Mouse (Mus musculus): ENCODE results near the gene Mbnl3. TPM values are rescaled to one million over a fixed set of nuclear protein-coding genes. Genes with fewer than 3 reads are reported as not detected.

The Mbnl3 gene
- total RNA-seq (2021) = under 1 TPM in 1 of 2 experiments, not detected in 1; 0.16 TPM
- long read RNA-seq, experiment 1 = 0 reads
- long read RNA-seq, experiment 2 = 0 reads

DNA sequence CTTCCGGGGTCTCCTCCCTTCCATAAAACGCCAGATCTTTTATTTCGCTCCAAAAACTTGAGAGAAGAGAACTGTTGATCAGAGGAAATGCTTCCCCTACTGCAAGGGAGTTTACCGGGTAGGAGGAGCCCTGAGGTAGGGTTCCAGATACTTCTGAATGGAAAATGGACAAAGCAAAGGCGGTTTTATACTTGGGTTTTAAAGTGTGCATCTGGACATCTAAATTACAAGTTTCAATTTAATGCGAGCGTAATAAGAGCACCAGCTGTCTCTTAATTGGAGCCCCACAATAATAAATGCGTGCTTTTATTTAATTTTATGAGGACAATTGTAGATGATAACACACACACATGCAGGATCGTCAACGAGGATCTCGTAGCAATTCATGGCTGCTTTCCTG lies at the start of gene Mbnl3:
Mbnl3 (minus strand) TSS at position 101 of the 400 bp plus-strand sequence.
- DNase-seq (ENCODE audit: low spot score in 2 of 2) = no peak

- no peak for DNase-seq (ENCODE audit: low spot score in 2 of 2)
Measured at GRCm38 (mm10) chrX:51205548-51206324, 596 bp downstream of the Mbnl3 start.

DNA sequence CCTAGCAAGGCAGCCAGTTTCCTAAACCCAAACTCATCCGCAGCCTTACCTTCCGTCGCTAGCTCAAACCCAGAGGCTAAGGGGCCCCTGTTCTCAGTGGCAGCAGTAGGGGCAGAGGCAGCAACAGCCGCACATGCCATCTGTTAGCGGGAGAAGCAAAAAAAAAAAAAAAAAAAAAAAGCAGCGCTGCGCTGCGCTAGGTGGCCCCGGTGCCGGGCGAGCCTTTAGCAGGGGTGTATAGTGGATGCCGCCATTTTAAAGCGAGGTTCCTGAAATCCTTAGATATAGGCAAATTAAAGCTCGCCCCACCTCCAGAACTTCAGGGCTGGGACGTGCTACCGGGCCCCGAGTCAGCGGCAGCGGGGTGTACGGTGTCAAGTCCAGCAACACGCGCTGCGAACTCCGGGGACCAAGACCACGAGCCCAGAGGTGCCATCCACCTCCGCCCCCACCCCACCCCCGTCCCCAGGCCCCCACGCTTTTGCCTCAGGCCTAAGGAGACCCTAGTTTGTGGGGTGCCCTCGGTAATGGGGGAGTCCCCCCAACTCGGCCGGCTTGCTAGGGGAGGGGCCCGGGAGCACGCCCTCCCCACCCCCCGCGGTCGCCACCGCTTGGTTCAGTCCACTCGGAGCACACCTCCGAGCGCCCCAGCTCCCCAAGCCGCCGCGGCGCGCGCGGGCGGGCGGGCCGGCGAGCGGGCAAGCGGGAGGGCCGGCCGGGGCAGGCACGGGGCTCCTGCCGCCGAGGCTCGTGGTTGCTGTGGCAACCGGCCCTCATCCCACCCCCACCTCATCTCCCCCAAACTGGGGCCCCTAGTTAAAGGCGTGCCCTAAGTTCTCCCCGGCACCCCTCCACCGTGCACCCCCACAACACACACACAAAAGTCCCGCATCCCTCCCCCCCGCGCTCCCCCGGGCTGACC lies 1.4 kb downstream of the Mbnl3 start:
- no peak for DNase-seq (ENCODE audit: low spot score in 2 of 2)

DNA sequence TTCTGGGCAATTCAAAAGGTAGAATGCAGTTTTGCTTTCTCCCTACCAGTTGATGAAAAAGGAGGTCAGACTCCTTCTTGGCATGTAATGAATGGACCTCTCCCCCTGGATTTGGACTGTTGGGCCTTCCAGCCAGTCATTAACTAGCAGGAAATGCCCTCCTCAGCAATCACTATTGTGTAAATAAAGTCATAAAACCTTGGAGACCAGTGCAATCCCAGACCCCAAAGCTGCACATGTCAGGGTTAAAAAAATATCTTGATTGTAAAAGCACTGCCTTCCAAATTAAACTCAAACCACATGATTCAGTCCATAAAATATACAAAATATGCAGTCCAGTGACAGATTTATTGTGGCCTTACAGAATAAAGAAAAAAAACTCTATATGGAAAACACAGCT lies 9.3 kb downstream of the Mbnl3 start:
- no peak for DNase-seq (ENCODE audit: low spot score in 2 of 2)

GRCm38 (mm10) chrX:51171914-51172313 lies 34.4 kb downstream of the Mbnl3 start:
- no peak for DNase-seq (ENCODE audit: low spot score in 2 of 2)

DNA sequence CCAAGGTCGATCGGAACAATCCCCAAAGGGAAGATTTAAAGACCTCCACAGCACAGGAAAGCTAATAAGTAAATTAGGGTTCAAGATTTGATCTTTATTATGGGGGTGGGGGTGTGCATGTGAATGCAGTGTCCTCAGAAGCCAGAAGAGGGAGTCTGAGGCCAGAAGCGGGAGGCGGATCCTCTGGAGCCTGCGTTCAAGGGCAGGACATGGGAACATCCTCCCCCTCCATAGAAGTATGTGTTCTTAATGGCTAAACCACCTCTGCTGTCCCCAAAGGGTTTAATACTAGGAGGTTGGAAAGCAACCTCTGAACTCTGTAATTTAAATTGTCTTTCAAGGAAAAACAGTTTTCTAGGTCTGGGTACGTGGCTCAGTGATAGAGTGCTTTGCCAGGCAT lies 34.9 kb downstream of the Mbnl3 start:
- no peak for DNase-seq (ENCODE audit: low spot score in 2 of 2)

GRCm38 (mm10) chrX:51170404-51170803 lies 35.9 kb downstream of the Mbnl3 start:
- no peak for DNase-seq (ENCODE audit: low spot score in 2 of 2)

DNA sequence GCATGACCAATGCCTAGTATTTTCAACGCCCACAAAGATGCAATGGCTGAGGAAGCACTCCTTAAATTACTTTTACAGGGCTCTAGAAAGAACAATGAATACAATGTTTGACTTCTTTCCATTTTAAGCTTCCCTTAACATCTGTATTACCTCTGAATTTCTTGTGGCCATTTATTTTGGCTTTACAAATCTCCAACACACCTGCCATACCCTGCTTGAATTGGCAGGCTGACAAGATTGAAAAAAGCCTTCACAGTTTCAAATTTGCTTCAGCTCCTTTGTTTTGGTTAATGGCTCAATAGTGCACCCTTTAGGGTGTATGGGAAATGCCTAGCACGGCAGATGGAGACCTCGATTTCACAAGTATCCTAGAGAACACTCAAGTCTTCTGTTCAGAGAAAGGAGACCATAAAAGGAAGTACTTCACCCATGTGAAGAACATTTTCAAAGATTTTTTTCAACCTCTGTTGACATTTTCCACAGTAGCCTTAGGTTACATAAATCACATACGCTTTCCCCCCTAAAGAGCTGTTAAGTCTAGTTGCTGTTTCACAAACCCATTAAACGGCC lies 36.8 kb downstream of the Mbnl3 start:
- DNase-seq (ENCODE audit: low spot score in 2 of 2) = no peak

GRCm38 (mm10) chrX:51167976-51168375 lies 38.4 kb downstream of the Mbnl3 start:
- no peak for DNase-seq (ENCODE audit: low spot score in 2 of 2)

GRCm38 (mm10) chrX:51164766-51165165 lies 41.6 kb downstream of the Mbnl3 start:
- no peak for DNase-seq (ENCODE audit: low spot score in 2 of 2)

GRCm38 (mm10) chrX:51148436-51148835 lies 57.9 kb downstream of the Mbnl3 start:
- no peak for DNase-seq (ENCODE audit: low spot score in 2 of 2)

DNA sequence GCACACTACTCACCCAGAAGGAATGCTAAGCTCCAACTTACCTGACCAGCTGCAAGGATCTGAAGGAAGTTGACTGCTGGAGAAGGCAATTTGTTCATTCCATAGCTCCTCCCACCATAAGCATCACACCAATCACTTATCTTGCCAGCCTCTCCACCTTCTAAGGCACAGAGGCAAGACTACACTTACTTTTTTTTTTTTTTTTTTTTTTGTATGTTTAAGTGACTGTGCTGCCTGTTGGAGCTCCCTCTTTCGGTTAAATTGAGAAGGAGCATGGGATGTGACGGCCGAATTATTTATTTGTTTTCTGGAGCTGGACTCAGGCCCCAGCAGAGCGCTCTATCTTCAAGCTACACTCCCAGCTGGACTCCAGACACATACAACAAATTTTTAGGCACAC lies 60.0 kb downstream of the Mbnl3 start:
- peak; percentile 2 to 5 for DNase-seq (ENCODE audit: low spot score in 2 of 2)

GRCm38 (mm10) chrX:51140055-51140454 lies 66.3 kb downstream of the Mbnl3 start:
- no peak for DNase-seq (ENCODE audit: low spot score in 2 of 2)

GRCm38 (mm10) chrX:51131325-51131724 lies 75.0 kb downstream of the Mbnl3 start:
- no peak for DNase-seq (ENCODE audit: low spot score in 2 of 2)

GRCm38 (mm10) chrX:51102748-51103147 lies 103.6 kb downstream of the Mbnl3 start:
- DNase-seq (ENCODE audit: low spot score in 2 of 2) = no peak

DNA sequence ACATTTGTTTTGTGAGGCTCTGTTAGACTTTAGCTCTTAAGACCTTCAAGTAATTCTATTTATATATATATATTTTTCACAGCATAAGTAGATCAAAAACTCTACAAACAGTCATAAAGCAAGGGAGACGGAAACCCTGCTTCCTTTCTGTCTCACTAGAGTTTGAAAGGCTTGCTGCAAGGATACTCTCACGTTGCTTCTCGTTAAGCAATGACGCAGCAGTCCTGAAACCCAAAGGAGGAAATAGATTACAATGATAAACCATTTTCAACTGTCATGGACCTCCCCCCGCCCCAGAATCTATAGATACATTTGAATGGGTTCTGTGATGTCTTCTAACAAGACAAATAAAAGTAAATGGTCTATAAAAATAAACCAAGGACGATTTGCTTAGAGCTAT lies 121.4 kb downstream of the Mbnl3 start:
- no peak for DNase-seq (ENCODE audit: low spot score in 2 of 2)

DNA sequence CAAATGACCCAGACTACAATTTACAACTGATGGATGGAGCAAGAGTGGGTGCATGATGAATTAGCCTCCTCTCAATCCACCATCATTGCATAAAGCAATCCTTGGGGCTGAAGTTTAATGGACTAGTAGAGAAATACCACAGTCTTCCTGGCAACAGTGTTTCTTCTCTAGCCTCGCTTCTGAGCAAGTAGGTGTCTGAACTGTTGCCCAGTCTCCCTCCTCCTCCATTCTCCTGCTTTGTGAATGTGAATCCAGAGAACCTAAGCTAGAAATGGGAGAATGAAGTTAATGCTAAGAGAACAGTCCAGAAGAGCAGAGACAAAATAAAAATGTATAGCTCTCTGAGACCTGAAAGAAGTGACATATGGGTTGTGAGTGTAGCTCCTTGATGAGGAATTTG lies 122.1 kb downstream of the Mbnl3 start:
- DNase-seq (ENCODE audit: low spot score in 2 of 2) = peak; percentile 5 to 6

DNA sequence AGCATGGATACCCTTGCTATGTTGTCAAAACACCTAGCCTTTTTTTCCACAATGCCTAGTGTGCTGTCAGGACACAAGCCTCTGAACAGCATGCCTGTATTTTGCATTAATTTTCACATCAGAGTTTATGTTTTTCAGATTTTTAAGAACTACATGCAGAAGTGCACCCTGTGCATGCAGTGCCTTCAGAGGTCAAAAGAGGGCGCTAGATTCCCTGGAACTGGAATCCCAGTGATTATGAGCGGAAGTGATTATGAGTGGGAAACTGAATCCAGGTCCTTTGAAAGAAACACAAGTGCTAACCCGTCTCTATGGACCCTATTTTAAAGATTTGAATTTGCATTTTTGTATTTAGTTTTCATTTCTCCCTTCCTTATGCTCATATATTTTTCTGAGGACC lies 129.6 kb downstream of the Mbnl3 start:
- peak in 1 of 2 experiments; percentile 5 for DNase-seq (ENCODE audit: low spot score in 2 of 2)
